Mouse (Mus musculus): ENCODE data around the gene Mroh2a. TPM values are rescaled to one million over a fixed set of nuclear protein-coding genes. Genes with fewer than 3 reads are reported as not detected.

The Mroh2a gene
- total RNA-seq, 2 experiments from 2014 or later, result 0.30 TPM; not detected in 1

DNA sequence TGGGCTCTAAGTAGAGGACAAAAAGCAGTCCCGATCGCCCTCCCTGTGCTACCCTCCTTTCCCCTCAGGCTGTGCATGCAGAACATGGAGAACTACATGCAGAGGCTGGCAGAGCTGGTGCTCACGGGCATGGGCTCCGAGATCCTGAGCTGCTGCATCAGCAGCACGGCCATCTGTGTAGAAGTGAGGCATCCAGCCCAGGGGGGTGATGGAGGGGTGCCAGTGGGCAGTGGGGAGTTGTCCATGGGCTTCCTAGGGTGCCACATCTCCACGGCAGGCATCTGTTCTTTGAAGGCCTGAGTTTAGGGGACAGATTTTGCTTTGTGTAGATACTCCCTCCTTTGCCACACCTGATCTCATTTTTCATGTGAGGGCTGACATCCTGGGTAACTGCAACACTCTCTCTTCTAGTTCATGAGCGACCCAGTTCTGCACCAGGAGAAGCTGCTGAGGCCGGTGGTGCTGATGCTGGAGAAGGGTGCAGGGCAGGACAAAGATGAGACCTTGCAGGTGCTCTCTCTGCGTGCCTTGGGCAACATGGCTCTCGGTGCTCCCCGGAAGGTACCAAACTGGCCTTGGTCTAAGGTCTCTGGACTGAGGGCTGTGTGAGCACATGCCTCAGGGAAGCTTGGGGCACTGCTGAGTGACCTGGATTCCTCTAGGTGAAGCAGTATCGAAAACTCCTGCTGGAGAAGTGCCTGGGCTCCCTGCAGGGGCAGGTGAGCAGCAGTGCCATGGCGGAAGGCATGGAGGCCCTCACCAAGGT lies 29.4 kb downstream of the Mroh2a start:
- no peak for ATAC-seq (replicated peaks; ENCODE audit: low FRiP score, poor library complexity, severe bottlenecking)

DNA sequence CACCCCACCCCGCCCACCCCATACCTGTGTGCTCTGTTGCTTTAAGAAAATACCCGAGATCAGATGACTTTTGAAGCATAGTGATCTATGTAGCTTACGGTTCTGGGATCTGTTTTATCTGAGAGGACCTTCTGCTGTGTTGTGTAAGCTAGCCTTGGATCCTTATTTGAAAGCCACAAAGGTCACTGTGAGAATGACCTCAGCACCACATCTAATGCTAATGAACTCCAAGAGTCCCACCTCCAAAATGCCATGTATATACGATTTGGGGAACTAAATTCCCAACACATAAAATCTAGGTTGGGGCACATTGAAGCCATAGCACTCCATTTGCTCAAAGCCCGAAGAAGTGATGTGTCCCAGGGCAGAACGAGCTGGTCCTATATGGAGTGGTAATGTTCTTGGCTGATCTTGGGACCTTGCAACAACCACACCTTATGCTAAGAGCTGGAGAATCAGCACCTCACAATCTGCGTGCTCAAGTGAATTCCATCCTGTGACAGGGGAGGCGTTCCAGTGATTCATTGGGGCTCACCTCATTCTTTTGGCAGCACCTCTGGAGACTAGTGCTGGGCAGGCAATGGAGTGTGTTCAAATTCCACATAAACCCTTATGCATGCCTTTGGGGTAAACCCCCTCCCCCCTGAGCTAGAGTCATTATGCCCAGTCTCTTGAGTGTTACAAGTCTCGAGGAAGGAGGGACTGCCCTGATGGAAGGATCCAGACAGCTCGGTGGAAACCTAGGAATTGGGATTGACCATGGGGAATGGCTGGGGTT lies 30.3 kb downstream of the Mroh2a start:
- no peak for ATAC-seq (replicated peaks; ENCODE audit: low FRiP score, poor library complexity, severe bottlenecking)

DNA sequence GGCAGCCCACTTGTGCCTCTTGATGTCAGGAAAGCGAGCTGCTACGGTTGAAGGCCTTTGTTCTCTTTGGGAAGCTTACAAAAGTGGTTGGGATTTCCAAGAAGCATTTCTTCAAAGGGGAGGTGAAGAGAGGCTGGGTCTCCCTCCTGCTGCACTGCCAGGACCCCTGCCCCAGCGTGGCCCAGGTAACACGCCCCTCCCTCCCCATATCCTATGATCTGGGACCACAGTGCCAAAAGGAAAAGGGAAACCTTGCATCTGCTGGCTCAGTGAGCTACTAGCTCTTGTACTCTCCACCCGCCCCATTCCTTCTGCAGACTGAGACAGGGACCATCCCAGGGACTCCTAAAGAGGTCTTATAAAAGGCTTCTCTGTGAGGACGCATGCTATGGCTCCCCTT lies 30.9 kb downstream of the Mroh2a start:
- ATAC-seq (replicated peaks; ENCODE audit: low FRiP score, poor library complexity, severe bottlenecking), result no peak

- ATAC-seq (replicated peaks; ENCODE audit: low FRiP score, poor library complexity, severe bottlenecking), result no peak
Observed at GRCm38 (mm10) chr1:88258361-88258760, 31.6 kb downstream of the Mroh2a start.

DNA sequence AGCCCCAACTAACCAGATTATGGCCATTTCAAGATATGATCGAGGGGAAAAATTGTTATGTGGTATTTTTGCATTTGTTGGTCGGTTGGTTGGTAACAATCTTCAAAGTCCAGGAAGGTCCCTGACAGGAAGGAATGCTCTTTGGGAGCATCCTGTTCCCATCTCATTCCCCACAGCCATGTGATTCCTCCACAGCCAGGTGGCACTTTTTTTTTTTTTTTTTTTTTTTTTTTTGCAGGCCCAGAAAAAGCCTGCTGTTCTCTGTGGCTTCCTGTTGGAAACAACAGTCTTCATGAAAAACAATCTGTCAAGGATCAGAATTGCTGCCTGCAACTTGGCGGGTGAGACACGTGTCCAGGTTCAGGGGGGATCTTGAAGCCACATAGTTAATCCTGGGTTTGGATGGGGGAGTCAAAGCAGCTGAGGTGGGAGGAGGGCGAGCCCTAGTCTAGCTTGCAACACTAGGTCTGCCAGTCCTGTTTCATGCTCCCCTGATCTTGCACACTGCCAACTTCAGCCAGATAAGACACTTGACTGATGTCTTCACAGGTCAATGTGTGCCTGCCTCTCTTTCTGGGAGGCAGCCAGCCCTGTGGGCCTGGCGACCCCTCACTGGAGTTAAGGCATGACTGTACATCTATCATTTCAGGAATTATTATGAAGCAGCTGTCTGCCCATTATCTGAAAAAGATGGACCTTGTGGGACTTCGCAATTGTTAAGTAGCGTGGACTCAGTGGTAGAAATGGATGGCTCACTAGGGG lies 32.3 kb downstream of the Mroh2a start:
- ATAC-seq (replicated peaks; ENCODE audit: low FRiP score, poor library complexity, severe bottlenecking), result 0 out of 2 replicates have a peak, but pooled peaks have one; percentile 8

GRCm38 (mm10) chr1:88259643-88260024 lies 32.8 kb downstream of the Mroh2a start:
- ATAC-seq (replicated peaks; ENCODE audit: low FRiP score, poor library complexity, severe bottlenecking), result no peak

- ATAC-seq (replicated peaks; ENCODE audit: low FRiP score, poor library complexity, severe bottlenecking), result 0 out of 2 replicates have a peak, but pooled peaks have one; percentile 2
Observed at GRCm38 (mm10) chr1:88260114-88260513, 33.3 kb downstream of the Mroh2a start.

DNA sequence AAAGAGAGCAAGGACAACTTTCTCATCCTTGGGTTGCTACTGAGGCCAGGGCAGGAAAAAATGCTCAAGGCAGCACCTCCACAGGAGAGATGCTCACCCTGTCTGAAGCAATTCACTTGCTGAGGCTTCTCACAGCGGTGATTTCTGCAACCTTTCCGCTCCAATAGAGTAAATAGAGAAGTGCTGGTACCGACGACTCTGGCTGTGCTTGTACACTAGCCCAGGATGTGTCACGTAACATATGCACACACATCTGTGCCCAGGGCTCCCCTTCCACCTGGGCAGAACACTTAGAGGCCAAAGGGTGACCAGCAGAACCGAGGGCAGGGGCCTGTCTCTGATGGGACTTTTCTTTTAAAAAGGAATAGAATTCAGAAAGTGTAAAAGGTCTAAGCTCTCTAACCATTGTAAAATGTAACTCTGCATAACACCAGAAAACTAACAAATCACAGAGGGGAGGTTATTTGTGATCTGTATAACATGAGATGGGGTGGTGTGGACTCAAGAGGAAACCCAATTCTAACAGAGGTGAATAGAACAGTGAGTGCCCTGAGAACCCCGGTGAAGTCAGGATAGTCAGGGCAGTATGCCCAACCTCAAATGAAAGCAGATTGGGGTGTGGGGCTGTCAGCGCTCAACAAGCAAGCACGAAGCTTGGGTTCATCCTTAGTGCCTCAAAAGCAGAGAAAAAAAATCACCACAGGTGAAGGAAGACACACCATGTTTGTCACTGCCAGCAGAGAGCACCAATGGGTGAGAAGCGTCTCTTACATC lies 34.0 kb downstream of the Mroh2a start:
- ATAC-seq (replicated peaks; ENCODE audit: low FRiP score, poor library complexity, severe bottlenecking), result no peak

- no peak for ATAC-seq (replicated peaks; ENCODE audit: low FRiP score, poor library complexity, severe bottlenecking)
Observed at GRCm38 (mm10) chr1:88261706-88262105, 34.9 kb downstream of the Mroh2a start.

DNA sequence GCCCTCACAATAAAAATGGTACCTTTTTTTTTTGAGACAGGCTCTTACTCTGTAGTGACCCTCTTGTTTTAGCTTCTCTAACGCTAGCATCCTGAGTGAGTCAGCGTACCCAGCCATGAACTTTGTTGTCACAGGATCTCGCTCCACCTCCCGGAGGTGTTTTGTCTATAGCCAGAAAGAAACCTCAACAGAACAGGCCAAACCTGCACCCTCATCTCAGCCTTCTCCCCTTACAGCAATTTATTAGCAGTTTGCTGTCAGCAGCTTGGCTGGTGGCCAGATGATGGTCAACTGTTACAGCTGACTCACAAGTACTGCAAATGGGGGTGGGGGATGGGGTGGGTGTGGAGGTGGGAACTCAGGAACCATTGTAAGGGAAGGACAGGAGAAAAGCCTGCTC lies 35.5 kb downstream of the Mroh2a start:
- ATAC-seq (replicated peaks; ENCODE audit: low FRiP score, poor library complexity, severe bottlenecking), result no peak

DNA sequence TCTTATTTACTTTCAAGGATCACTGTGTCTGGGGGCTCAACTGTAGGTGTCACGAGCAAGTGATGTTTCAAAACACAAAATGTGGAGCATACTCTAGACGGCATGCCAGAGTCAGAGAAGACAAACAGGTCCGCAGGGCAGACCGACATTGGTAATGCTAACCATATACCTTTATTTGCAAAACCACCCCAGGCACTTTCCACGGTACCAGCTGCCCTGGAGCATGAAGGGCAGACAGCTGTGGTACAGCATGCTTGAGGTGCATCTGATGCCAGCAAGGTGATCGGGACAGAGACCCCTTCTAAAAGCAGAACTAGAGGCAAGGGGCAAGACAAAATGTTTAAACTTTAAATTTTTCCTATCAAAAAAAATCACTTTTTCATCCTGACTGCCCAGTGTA lies 36.2 kb downstream of the Mroh2a start:
- no peak for ATAC-seq (replicated peaks; ENCODE audit: low FRiP score, poor library complexity, severe bottlenecking)

GRCm38 (mm10) chr1:88263778-88264177 lies 37.0 kb downstream of the Mroh2a start:
- no peak for ATAC-seq (replicated peaks; ENCODE audit: low FRiP score, poor library complexity, severe bottlenecking)

GRCm38 (mm10) chr1:88264237-88264868 lies 37.6 kb downstream of the Mroh2a start:
- ATAC-seq (replicated peaks; ENCODE audit: low FRiP score, poor library complexity, severe bottlenecking), result no peak

DNA sequence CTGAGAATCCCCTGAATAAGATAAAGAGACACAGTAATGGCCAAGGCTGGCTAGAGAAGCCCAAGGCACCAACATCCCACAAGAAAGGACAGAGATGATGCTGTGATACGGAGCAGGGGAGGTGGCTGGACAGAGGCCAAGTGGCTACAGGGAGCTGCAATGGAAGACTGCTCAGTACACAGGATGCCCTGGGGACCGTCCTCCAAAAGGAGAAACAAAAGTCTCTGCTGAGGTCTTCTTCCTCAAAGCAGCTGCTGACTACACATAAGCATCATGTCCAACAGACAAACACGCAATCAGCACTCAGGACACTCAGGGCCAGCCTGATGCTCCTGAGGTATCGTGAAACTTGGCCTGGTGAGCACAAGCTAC lies 38.1 kb downstream of the Mroh2a start:
- no peak for ATAC-seq (replicated peaks; ENCODE audit: low FRiP score, poor library complexity, severe bottlenecking)

DNA sequence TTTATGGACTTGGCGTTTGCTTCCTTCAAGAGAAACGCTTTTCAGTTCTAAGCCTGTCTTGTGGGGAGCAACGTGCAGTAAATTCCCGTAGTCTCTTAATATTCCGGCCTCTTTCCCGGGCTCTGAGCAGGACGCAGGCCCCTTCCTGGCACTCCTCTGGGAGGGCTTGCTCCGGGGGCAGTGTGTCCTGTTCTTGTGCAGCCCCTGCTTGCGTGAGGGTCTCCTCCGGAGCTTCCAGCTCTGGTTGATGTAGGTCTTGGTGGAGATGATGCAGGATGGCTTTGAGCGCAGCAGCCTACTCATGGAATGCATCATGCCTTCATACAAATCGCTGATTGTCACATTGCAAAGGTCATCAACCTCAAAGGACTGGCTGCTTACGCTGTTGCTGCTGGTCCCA lies 39.3 kb downstream of the Mroh2a start:
- ATAC-seq (replicated peaks; ENCODE audit: low FRiP score, poor library complexity, severe bottlenecking), result no peak

GRCm38 (mm10) chr1:88267489-88267888 lies 40.7 kb downstream of the Mroh2a start:
- ATAC-seq (replicated peaks; ENCODE audit: low FRiP score, poor library complexity, severe bottlenecking), result no peak

DNA sequence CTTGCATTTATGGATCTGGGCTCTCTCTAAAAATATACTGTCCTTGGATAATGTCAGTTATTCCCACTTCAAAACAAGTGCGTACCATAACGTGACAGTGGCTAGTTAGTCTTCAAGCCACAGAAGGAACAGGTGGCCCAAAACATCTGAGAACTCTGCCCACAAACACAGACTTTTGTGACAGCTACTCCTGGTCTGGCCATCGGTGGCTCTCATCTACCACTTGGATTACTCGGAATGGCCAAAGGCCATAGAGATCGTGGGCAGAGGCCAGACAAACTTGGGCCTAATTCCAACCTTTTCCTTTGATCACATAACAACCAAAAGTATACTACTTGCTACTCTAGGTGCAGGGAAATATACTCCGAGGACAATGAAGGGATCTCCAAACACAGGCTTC lies 41.3 kb downstream of the Mroh2a start:
- ATAC-seq (replicated peaks; ENCODE audit: low FRiP score, poor library complexity, severe bottlenecking), result no peak

DNA sequence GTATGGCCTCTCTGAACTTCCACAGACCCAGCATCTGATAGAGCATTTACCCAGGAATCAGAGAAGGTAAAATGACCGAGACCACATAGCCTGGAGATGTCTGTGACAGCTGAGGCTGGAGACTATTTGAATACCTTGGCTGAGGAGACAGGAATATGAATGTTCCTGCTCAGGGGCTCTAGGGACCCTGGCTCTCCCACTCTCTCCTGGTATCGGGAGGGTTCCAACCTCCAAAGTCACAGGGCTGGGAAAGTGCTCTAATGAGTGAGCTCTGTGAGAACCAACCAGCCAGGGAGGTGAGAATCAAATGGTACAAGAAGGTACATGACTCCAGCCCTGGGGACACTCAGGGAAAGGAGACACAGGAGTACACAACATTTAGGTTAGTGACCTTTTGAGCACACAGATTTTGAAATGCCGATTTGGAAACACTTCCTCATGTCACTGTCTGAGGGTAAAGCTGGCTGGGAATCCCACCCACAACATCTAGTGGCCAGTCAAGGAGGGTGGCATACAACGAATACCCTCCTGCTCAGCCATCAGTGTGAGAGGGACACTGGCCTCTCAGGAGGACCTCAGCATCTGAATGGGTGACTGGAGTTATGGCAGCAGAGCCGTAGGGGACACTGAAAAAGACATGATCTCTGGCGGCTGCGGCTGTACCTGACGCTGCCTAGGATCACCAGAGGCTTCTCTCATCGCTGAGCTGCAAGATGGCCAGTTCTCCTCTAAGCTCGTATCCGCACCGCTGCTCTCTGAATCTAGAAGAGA lies 42.9 kb downstream of the Mroh2a start:
- ATAC-seq (replicated peaks; ENCODE audit: low FRiP score, poor library complexity, severe bottlenecking), result no peak

DNA sequence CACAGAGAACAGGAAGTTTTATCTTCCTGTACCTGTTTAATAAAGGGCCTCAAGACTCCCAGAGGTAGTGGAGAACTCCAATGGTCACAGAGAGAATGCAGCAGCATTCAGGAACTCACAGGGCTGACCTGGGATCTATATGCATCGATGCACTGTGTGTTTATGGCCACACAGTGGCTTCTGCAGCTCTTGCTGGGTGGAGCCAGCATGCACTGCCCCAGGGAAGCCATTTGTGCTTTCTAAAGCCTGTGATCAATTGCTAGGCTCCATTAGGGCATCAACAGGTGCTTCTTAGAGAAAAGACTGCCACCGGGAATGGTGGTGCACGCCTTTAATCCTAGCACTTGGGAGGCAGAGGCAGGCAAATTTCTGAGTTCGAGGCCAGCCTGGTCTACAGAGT lies 46.1 kb downstream of the Mroh2a start:
- no peak for ATAC-seq (replicated peaks; ENCODE audit: low FRiP score, poor library complexity, severe bottlenecking)

Measured in erythroid progenitor cell, adult 5-6 weeks (primary cell).